ENCODE assay signal across 9 mouse cellular contexts in genomic region chr14:25371661-25372060, GRCm38 (mm10).
DNase-seq lines count a peak whose midpoint lies in the region; ATAC-seq and TF ChIP-seq lines count a peak whose summit lies in the region.
"Had no signal": no experiment of that assay in that cellular context is flagged by ENCODE, and none has a peak within 500 bp of the region (broad histone marks: within the 10 kb centered on the region; RNA-seq: fewer than 3 reads in every experiment).

No protein-coding gene starts in this region.

- H3K9ac ChIP-seq in lung, embryonic 14.5 days = no peak overlapping the region
- H3K9ac ChIP-seq in limb, embryonic 11.5 days (ENCODE audit: low read length) = peak overlapping the region; percentile 40; the same call in 1 of the 2 replicates

- peak; percentile 62 for ATAC-seq in lung, embryonic 14.5 days (ENCODE audit: insufficient read depth)
- ATAC-seq in limb, embryonic 11.5 days (ENCODE audit: insufficient number of reproducible peaks, low FRiP score, low TSS enrichment, low read depth) = peak; percentile 57; the same call in 1 of the 2 replicates

- peak; percentile 22 for DNase-seq in lung, embryonic 14.5 days
- no peak for DNase-seq in lung, postnatal 25 days (ENCODE audit: low spot score)
- peak; percentile 80 to 82 for DNase-seq in cerebellum, postnatal 25 days
- DNase-seq in gastrocnemius, postnatal 25 days = peak; percentile 87
- DNase-seq in kidney, adult 11 months = peak; percentile 58
- peak; percentile 49 for DNase-seq in limb, embryonic 11.5 days (ENCODE audit: low spot score)
- DNase-seq in skeletal muscle tissue, adult 2 months (ENCODE audit: low read depth, low spot score) = peak; percentile 92
- DNase-seq in thymus, postnatal 4 days = no peak

- H3K4me3 ChIP-seq in lung, embryonic 14.5 days (ENCODE audit: low read depth, low read length) = no peak overlapping the region
- no peak overlapping the region for H3K4me3 ChIP-seq in limb, embryonic 11.5 days (ENCODE audit: low read depth, low read length)

- no peaks in the 10 kb centered on the region for H3K36me3 ChIP-seq in lung, embryonic 14.5 days (ENCODE audit: insufficient read depth)
- no peaks in the 10 kb centered on the region for H3K36me3 ChIP-seq in limb, embryonic 11.5 days (ENCODE audit: control insufficient read depth, insufficient read depth, low read length)
- H3K36me3 ChIP-seq: G1E had no signal

- H3K4me1 ChIP-seq in lung, embryonic 14.5 days (ENCODE audit: insufficient read depth) = peaks cover 9% of the 10 kb centered on the region; the same call in 1 of the 2 replicates
- H3K4me1 ChIP-seq in limb, embryonic 11.5 days (ENCODE audit: control insufficient read depth, insufficient read depth, low read length) = peaks cover 11% of the 10 kb centered on the region

- H3K27me3 ChIP-seq in lung, embryonic 14.5 days (ENCODE audit: insufficient read depth, low read length) = no peaks in the 10 kb centered on the region
- no peaks in the 10 kb centered on the region for H3K27me3 ChIP-seq in limb, embryonic 11.5 days (ENCODE audit: control insufficient read depth, insufficient read depth, low read length)

- no peak overlapping the region for H3K4me2 ChIP-seq in lung, embryonic 14.5 days
- no peak overlapping the region for H3K4me2 ChIP-seq in limb, embryonic 11.5 days (ENCODE audit: low read depth, severe bottlenecking)

- H3K9me3 ChIP-seq in lung, embryonic 14.5 days (ENCODE audit: low read depth, low read length) = no peaks in the 10 kb centered on the region
- H3K9me3 ChIP-seq in limb, embryonic 11.5 days (ENCODE audit: control insufficient read depth, low read length) = no peaks in the 10 kb centered on the region

- WGBS in lung, embryonic 14.5 days = 31% methylated on average over 4 of the region's 4 CpGs
- WGBS in limb, embryonic 11.5 days = 44% methylated on average over 4 of the region's 4 CpGs

- peak overlapping the region; percentile 33; the same call in 1 of the 2 replicates for H3K27ac ChIP-seq in lung, embryonic 14.5 days (ENCODE audit: low read depth)
- peak overlapping the region; percentile 64 for H3K27ac ChIP-seq in limb, embryonic 11.5 days (replicated peaks; ENCODE audit: low read depth, low read length)

- TF ChIP-seq CTCF in lung, embryonic 14.5 days (IDR thresholded peaks at IDR 0.05; ENCODE audit: low read depth) = no peak

Comparison
In these comparisons a context has a peak if more than half of its experiments do, and no peak if none do; other contexts are left out.
1. DNase-seq: peak in lung, embryonic 14.5 days (single experiment), cerebellum, postnatal 25 days (2 of 2), gastrocnemius, postnatal 25 days (single experiment), kidney, adult 11 months (single experiment), limb, embryonic 11.5 days (single experiment) and skeletal muscle tissue, adult 2 months (single experiment); none in lung, postnatal 25 days (single experiment) and thymus, postnatal 4 days (single experiment).